8 mouse cellular contexts compared by ENCODE assay signal in the genomic region with DNA sequence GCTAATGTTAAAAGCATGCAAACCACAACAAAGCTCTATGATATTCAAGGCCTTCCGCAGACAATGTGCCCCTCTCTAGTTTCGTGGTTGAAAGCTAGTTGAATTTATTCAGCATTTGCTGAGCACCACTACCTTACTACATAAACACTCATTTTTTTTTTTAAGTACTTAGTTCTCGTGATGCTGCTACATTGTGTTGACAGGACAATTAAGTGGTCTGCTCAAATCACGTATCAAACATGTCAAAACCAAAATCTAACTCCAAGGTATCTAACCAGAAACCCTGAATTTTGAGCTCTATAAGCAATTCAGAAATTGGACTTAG. TPM values are rescaled to one million over a fixed set of nuclear protein-coding genes. Genes with fewer than 3 reads are reported as not detected.
A peak's percentile ranks its signal among the peaks of the same experiment; 100 is the strongest.
DNase-seq lines count a peak whose midpoint lies in the region; ATAC-seq and TF ChIP-seq lines count a peak whose summit lies in the region.

No protein-coding gene starts in this region.

- H3K4me2 ChIP-seq in embryonic facial prominence, embryonic 13.5 days: peak overlapping the region; percentile 87
- H3K4me2 ChIP-seq in intestine, embryonic 16.5 days (ENCODE audit: low read depth, low read length): peak overlapping the region; percentile 90
- H3K4me2 ChIP-seq in myocyte (ENCODE audit: low read depth): peak overlapping the region; percentile 94

- no peak for TF ChIP-seq CTCF in layer of hippocampus, adult 2 months (conservative IDR thresholded peaks at IDR 0.05)

- H3K27me3 ChIP-seq in embryonic facial prominence, embryonic 13.5 days: no peaks in the 10 kb centered on the region
- no peaks in the 10 kb centered on the region for H3K27me3 ChIP-seq in intestine, embryonic 16.5 days (replicated peaks; ENCODE audit: control insufficient read depth, insufficient read depth, low read length)
- H3K27me3 ChIP-seq in myocyte (ENCODE audit: control insufficient read depth, insufficient read depth, insufficient read length): peaks cover 5% of the 10 kb centered on the region

- TF ChIP-seq POLR2A in myocyte (IDR thresholded peaks at IDR 0.05; ENCODE audit: insufficient read length, low read depth): no peak

- H3ac ChIP-seq in myocyte (ENCODE audit: control insufficient read depth, insufficient read length): no peak overlapping the region

- peak overlapping the region; percentile 75 for H3K4me3 ChIP-seq in layer of hippocampus, adult 2 months
- peak overlapping the region; percentile 86 for H3K4me3 ChIP-seq in embryonic facial prominence, embryonic 13.5 days
- H3K4me3 ChIP-seq in intestine, embryonic 16.5 days (ENCODE audit: low read length): peak overlapping the region; percentile 80
- H3K4me3 ChIP-seq in myocyte: peak overlapping the region; percentile 33

- WGBS in embryonic facial prominence, embryonic 13.5 days: 11% methylated on average over 4 of the region's 4 CpGs
- 11% methylated on average over 4 of the region's 4 CpGs for WGBS in intestine, embryonic 16.5 days

- peaks cover 7% of the 10 kb centered on the region for H3K4me1 ChIP-seq in embryonic facial prominence, embryonic 13.5 days
- H3K4me1 ChIP-seq in intestine, embryonic 16.5 days (ENCODE audit: control insufficient read depth, insufficient read depth, low read length): peaks cover 3% of the 10 kb centered on the region; the same call in 1 of the 2 replicates

- H3K9me3 ChIP-seq in embryonic facial prominence, embryonic 13.5 days: no peaks in the 10 kb centered on the region
- H3K9me3 ChIP-seq in intestine, embryonic 16.5 days (ENCODE audit: control insufficient read depth, low read length): no peaks in the 10 kb centered on the region

- no peaks in the 10 kb centered on the region for H3K79me2 ChIP-seq in myocyte (ENCODE audit: control insufficient read depth, insufficient read depth)

- H3K27ac ChIP-seq in layer of hippocampus, adult 2 months: peak overlapping the region; percentile 82
- no peak overlapping the region for H3K27ac ChIP-seq in embryonic facial prominence, embryonic 13.5 days
- no peak overlapping the region for H3K27ac ChIP-seq in intestine, embryonic 16.5 days (ENCODE audit: low read length)

- H3K9ac ChIP-seq in embryonic facial prominence, embryonic 13.5 days: peak overlapping the region; percentile 80
- peak overlapping the region; percentile 78 for H3K9ac ChIP-seq in intestine, embryonic 16.5 days (ENCODE audit: low read depth, low read length)

- H3K36me3 ChIP-seq in embryonic facial prominence, embryonic 13.5 days: no peaks in the 10 kb centered on the region
- H3K36me3 ChIP-seq in intestine, embryonic 16.5 days (ENCODE audit: control insufficient read depth, insufficient read depth, low read length): no peaks in the 10 kb centered on the region
- H3K36me3 ChIP-seq in myocyte (ENCODE audit: control insufficient read depth, insufficient read depth): no peaks in the 10 kb centered on the region

- DNase-seq in layer of hippocampus, adult 2 months (ENCODE audit: low spot score in 2 of 2): no peak
- DNase-seq in layer of hippocampus, postnatal 14 days (ENCODE audit: low spot score in 2 of 2): no peak
- no peak for DNase-seq in right cerebral cortex, postnatal 10 days (ENCODE audit: low spot score in 2 of 2)
- DNase-seq in thymus, adult 18-20 months: no peak
- no peak for DNase-seq in left cerebral cortex, adult 11 months (ENCODE audit: low spot score)

- no peak for ATAC-seq in embryonic facial prominence, embryonic 13.5 days (ENCODE audit: insufficient number of reproducible peaks, insufficient read depth, low FRiP score, low TSS enrichment, low read depth)
- ATAC-seq in intestine, embryonic 16.5 days: no peak

TF ChIP-seq in myocyte, 11 proteins besides CTCF, POLR2A, EP300 and RAD21:
- TF ChIP-seq POLR2AphosphoS2 (IDR thresholded peaks at IDR 0.05; ENCODE audit: insufficient read length, low read depth) (no peak), MYOD1 (IDR thresholded peaks at IDR 0.05; ENCODE audit: control insufficient read depth in 1 of 3, insufficient read length in 2 of 3, low read depth in 2 of 3) (no peak), TCF3 (IDR thresholded peaks at IDR 0.05; ENCODE audit: insufficient read length, low read depth) (no peak), MAX (IDR thresholded peaks at IDR 0.05; ENCODE audit: low read depth) (no peak), USF1 (IDR thresholded peaks at IDR 0.05; ENCODE audit: low read depth) (no peak), MYOG (IDR thresholded peaks at IDR 0.05; ENCODE audit: control insufficient read depth in 1 of 3, insufficient read depth in 1 of 3, insufficient read length in 2 of 3, low read depth in 2 of 3) (no peak), TCF12 (IDR thresholded peaks at IDR 0.05; ENCODE audit: insufficient read depth, poor library complexity, severe bottlenecking) (no peak), CEBPB (IDR thresholded peaks at IDR 0.05; ENCODE audit: insufficient read depth, poor library complexity, severe bottlenecking) (no peak), SRF (IDR thresholded peaks at IDR 0.05; ENCODE audit: control insufficient read depth, insufficient read length, low read depth) (no peak)

RNA-seq across cellular contexts. Expression of a gene that starts 0.3 kb away (rescaled TPM):
- 10 to 100 TPM; 20.6 to 21.9 TPM for total RNA-seq in layer of hippocampus, adult 2 months (2021)
- 10 to 100 TPM; 16.6 to 19.8 TPM for total RNA-seq in layer of hippocampus, postnatal 14 days (2021)
- 22.3 and 23.2 TPM in 2 replicates for polyA plus RNA-seq in embryonic facial prominence, embryonic 13.5 days (2015; fragmentation: Nextera tagmentation; extraction: Ambion mirVana)
- 21.3 and 22.1 TPM in 2 replicates for polyA plus RNA-seq in intestine, embryonic 16.5 days (2015; fragmentation: Nextera tagmentation; extraction: Ambion mirVana)
- polyA plus RNA-seq in myocyte (2012; fragmentation: generic; extraction: Trizol): 14.9 TPM

RNA-seq across cellular contexts. Expression of a gene that starts 27.2 kb away (rescaled TPM):
- total RNA-seq in layer of hippocampus, adult 2 months (2021): 100 to 1,000 TPM; 317 to 337 TPM
- total RNA-seq in layer of hippocampus, postnatal 14 days (2021): 100 to 1,000 TPM; 132 to 141 TPM
- 7.8 and 11.2 TPM in 2 replicates for polyA plus RNA-seq in embryonic facial prominence, embryonic 13.5 days (2015; fragmentation: Nextera tagmentation; extraction: Ambion mirVana)
- polyA plus RNA-seq in intestine, embryonic 16.5 days (2015; fragmentation: Nextera tagmentation; extraction: Ambion mirVana): 5.9 and 6.2 TPM in 2 replicates
- polyA plus RNA-seq in myocyte (2012; fragmentation: generic; extraction: Trizol): 3.1 TPM

Comparison
In these comparisons a context has a peak if more than half of its experiments do, and no peak if none do; other contexts are left out.
1. H3K4me3 ChIP-seq: peak in every context shown above with its lines; median percentile 86 in embryonic facial prominence, embryonic 13.5 days; 80 in intestine, embryonic 16.5 days; 75 in layer of hippocampus, adult 2 months; 33 in myocyte.